Mouse (Mus musculus): ENCODE results near the gene Pts.

GRCm38 (mm10) chr9:50565173-50565572 lies 36.6 kb upstream of the Pts start:
- no peak for TF ChIP-seq EP300 (IDR thresholded peaks at IDR 0.05; ENCODE audit: low read depth)
- TF ChIP-seq CTCF (IDR thresholded peaks at IDR 0.05; ENCODE audit: low read depth): no peak

All from liver, postnatal 0 days (tissue).